Mouse (Mus musculus): ENCODE data around the gene Svop. TPM values are rescaled to one million over a fixed set of nuclear protein-coding genes. Genes with fewer than 3 reads are reported as not detected.
A peak's percentile ranks its signal among the peaks of the same experiment; 100 is the strongest.

Svop gene
- polyA plus RNA-seq, 1 experiment from 2014 or later, result 0.05 TPM

- H3K9ac ChIP-seq, result peak overlapping the region; percentile 66
- H3K4me3 ChIP-seq (replicated peaks), result peak overlapping the region; percentile 15
- peak; percentile 37 for ATAC-seq (ENCODE audit: low read depth)
Measured at GRCm38 (mm10) chr5:113980511-113980910, 110.9 kb downstream of the Svop start.

DNA sequence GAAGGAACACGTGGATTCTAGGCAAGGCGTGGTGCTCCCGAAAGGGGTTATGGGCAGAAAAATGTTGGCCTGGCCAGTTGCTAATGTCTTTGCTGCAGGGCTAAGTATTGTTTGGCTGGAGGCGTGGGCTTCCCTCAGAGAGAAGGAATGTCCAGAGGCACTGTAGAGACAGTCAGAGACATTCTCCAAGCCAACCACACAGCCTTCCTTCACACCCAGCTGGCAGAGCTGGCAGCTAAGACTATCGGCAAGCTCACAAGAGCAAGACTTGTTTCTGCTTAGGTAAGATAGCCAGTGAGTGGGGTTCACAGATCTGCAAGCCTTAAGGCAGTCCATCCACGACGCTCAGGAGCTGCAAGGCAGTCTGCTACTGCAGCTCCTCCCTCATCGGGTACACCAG is 114.1 kb downstream of the Svop start:
- Histone ChIP-seq H3K27ac (peak overlapping the region; percentile 98), H3K4me1 (replicated peaks) (peaks cover 100% of the 10 kb centered on the region), H3K9me3 (replicated peaks) (no peaks in the 10 kb centered on the region), H3K9ac (peak overlapping the region; percentile 68), H3K4me2 (peak overlapping the region; percentile 87), H3K4me3 (replicated peaks) (peak overlapping the region; percentile 23; the same call in 1 of the 2 replicates), H3K36me3 (peaks cover 22% of the 10 kb centered on the region), H3K27me3 (no peaks in the 10 kb centered on the region)
- 44% methylated on average over 8 of the region's 8 CpGs for WGBS (ENCODE audit: insufficient replicate concordance)
- peak; percentile 79 for ATAC-seq (ENCODE audit: low read depth)
- peak; percentile 72 for DNase-seq

More at GRCm38 (mm10) chr5:113980511-113980910, 110.9 kb downstream of the Svop start:
- peak; percentile 61 for DNase-seq
- Histone ChIP-seq H3K9me3 (replicated peaks) (no peaks in the 10 kb centered on the region), H3K27ac (peak overlapping the region; percentile 98), H3K4me1 (replicated peaks) (peaks cover 100% of the 10 kb centered on the region), H3K4me2 (peak overlapping the region; percentile 61), H3K36me3 (peaks cover 29% of the 10 kb centered on the region), H3K27me3 (no peaks in the 10 kb centered on the region)
- 28% methylated on average over 1 of the region's 1 CpGs for WGBS (ENCODE audit: insufficient replicate concordance)

Other genes starting within 250 kb of the Svop start
- gene Coro1c, start 182.8 kb downstream of the Svop start, polyA plus RNA-seq (2015; fragmentation: Nextera tagmentation; extraction: Ambion mirVana), result 48.0 and 60.3 TPM in 2 replicates
- 5.4 and 6.0 TPM in 2 replicates for gene Ssh1, start 97.7 kb downstream of the Svop start, polyA plus RNA-seq (2015; fragmentation: Nextera tagmentation; extraction: Ambion mirVana)
- not detected in 2 replicates for gene Dao, start 87.9 kb downstream of the Svop start, polyA plus RNA-seq (2015; fragmentation: Nextera tagmentation; extraction: Ambion mirVana)
- 2.7 and 3.5 TPM in 2 replicates for gene Usp30, start 26.1 kb downstream of the Svop start, polyA plus RNA-seq (2015; fragmentation: Nextera tagmentation; extraction: Ambion mirVana)
- 4.5 and 5.1 TPM in 2 replicates for gene Alkbh2, start 36.6 kb upstream of the Svop start, polyA plus RNA-seq (2015; fragmentation: Nextera tagmentation; extraction: Ambion mirVana)
- 28.9 and 31.9 TPM in 2 replicates for gene Ung, start 38.8 kb upstream of the Svop start, polyA plus RNA-seq (2015; fragmentation: Nextera tagmentation; extraction: Ambion mirVana)
- gene Acacb, start 55.0 kb upstream of the Svop start, polyA plus RNA-seq (2015; fragmentation: Nextera tagmentation; extraction: Ambion mirVana), result 0.28 and 0.56 TPM in 2 replicates
- gene Foxn4, start 182.2 kb upstream of the Svop start, polyA plus RNA-seq (2015; fragmentation: Nextera tagmentation; extraction: Ambion mirVana), result not detected in 2 replicates
- 0.16 and 0.22 TPM in 2 replicates for gene Myo1h, start 197.6 kb upstream of the Svop start, polyA plus RNA-seq (2015; fragmentation: Nextera tagmentation; extraction: Ambion mirVana)

Measured in liver, embryonic 13.5 days (tissue).